Mouse (Mus musculus) MEL (cell line): ENCODE measurements at regions not wholly inside any gene's neighbourhood (a gene's known extent, or its start where the extent isn't known, plus 50 kb on each side); places are given as distances from the start of the nearest gene placed in this dataset.

Experiments used
- CTCF ChIP-seq, 3 experiments: IDR thresholded peaks in 2 of 3; conservative IDR thresholded peaks in 1 of 3; 2 replicates each; pipeline ENCODE4 v1.5.1; 2011 to 2012; ENCODE audit warnings: low read length in 3 of 3, low read depth in 2 of 3, mild to moderate bottlenecking in 2 of 3, improper control_type of control experiment in 1 of 3, inconsistent platforms in 1 of 3, mixed read lengths in 1 of 3, moderate library complexity in 1 of 3; ENCODE audit not compliant: control insufficient read depth in 1 of 3, insufficient read depth in 1 of 3, poor library complexity in 1 of 3, severe bottlenecking in 1 of 3
- E2F4 ChIP-seq: IDR thresholded peaks from 2 replicates; pipeline ENCODE4 v1.6.1; 2011; ENCODE audit warnings: low read depth, low read length, improper control_type of control experiment, borderline replicate concordance
- EP300 ChIP-seq, 2 experiments: IDR thresholded peaks; 2 replicates each; pipeline ENCODE4 v1.6.1; 2011; ENCODE audit warnings: improper control_type of control experiment in 2 of 2, low read length in 2 of 2, low read depth in 1 of 2, mild to moderate bottlenecking in 1 of 2
- ETS1 ChIP-seq: IDR thresholded peaks from 2 replicates; pipeline ENCODE4 v1.6.1; 2012; ENCODE audit warnings: low read depth, mild to moderate bottlenecking, inconsistent platforms, low read length, improper control_type of control experiment, moderate library complexity
- MAX ChIP-seq: IDR thresholded peaks from 2 replicates; pipeline ENCODE4 v1.6.1; 2011; ENCODE audit warnings: low read length, improper control_type of control experiment
- MAZ ChIP-seq: IDR thresholded peaks from 2 replicates; pipeline ENCODE4 v1.6.1; 2012; ENCODE audit warnings: low read depth, mild to moderate bottlenecking, inconsistent platforms, low read length, improper control_type of control experiment
- MEF2A ChIP-seq: IDR thresholded peaks from 2 replicates; pipeline ENCODE4 v1.6.1; 2014; ENCODE audit warnings: low read depth, mild to moderate bottlenecking, inconsistent platforms, low read length, improper control_type of control experiment; ENCODE audit not compliant: poor library complexity, insufficient replicate concordance, severe bottlenecking; ENCODE audit errors: extremely low read depth
- POLR2A ChIP-seq, 2 experiments: IDR thresholded peaks; 2 replicates each; pipeline ENCODE4 v1.6.1; 2011 to 2012; ENCODE audit warnings: low read length in 2 of 2, mild to moderate bottlenecking in 2 of 2, control low read depth in 1 of 2, improper control_type of control experiment in 1 of 2, low read depth in 1 of 2, moderate library complexity in 1 of 2; ENCODE audit not compliant: control insufficient read depth in 1 of 2, insufficient read depth in 1 of 2, poor library complexity in 1 of 2
- RCOR1 ChIP-seq: IDR thresholded peaks from 2 replicates; pipeline ENCODE4 v1.6.1; 2012; ENCODE audit warnings: low read depth, mild to moderate bottlenecking, inconsistent platforms, low read length, improper control_type of control experiment
- TAL1 ChIP-seq: IDR thresholded peaks from 2 replicates; pipeline ENCODE4 v1.6.1; 2012; ENCODE audit warnings: mild to moderate bottlenecking, inconsistent platforms, low read length, moderate library complexity, mixed read lengths
- USF1 ChIP-seq: IDR thresholded peaks from 2 replicates; pipeline ENCODE4 v1.6.1; 2014; ENCODE audit warnings: low read depth, mild to moderate bottlenecking, inconsistent platforms, low read length, improper control_type of control experiment, moderate library complexity
- ZC3H11A ChIP-seq: IDR thresholded peaks from 2 replicates; pipeline ENCODE4 v1.6.1; 2012; ENCODE audit warnings: low read depth, mild to moderate bottlenecking, inconsistent platforms, low read length, improper control_type of control experiment
- ZMIZ1 ChIP-seq: IDR thresholded peaks from 2 replicates; pipeline ENCODE4 v1.6.1; 2012; ENCODE audit warnings: low read depth, mild to moderate bottlenecking, inconsistent platforms, low read length, improper control_type of control experiment, moderate library complexity

- TF ChIP-seq CTCF (IDR thresholded peaks at IDR 0.05 in 2 of 3, conservative IDR thresholded peaks at IDR 0.05 in 1 of 3; ENCODE audit: control insufficient read depth in 1 of 3, insufficient read depth in 1 of 3, low read depth in 2 of 3, low read length in 3 of 3, poor library complexity in 1 of 3, severe bottlenecking in 1 of 3) (no peak), EP300 (IDR thresholded peaks at IDR 0.05; ENCODE audit: low read depth in 1 of 2, low read length in 2 of 2) (no peak), USF1 (no peak), ETS1 (no peak), MAX (no peak), E2F4 (no peak), MAZ (no peak), ZMIZ1 (no peak), RCOR1 (no peak), MEF2A (no peak), ZC3H11A (no peak), TAL1 (no peak), POLR2A (IDR thresholded peaks at IDR 0.05; ENCODE audit: control insufficient read depth in 1 of 2, insufficient read depth in 1 of 2, low read depth in 1 of 2, low read length in 2 of 2, poor library complexity in 1 of 2) (no peak)
Measured at GRCm38 (mm10) chr6:112218248-112218647, 55.3 kb upstream of the Lmcd1 start.
